Mouse (Mus musculus) ES-Bruce4 (cell line): ENCODE data around the gene Hectd4. TPM values are rescaled to one million over a fixed set of nuclear protein-coding genes. Genes with fewer than 3 reads are reported as not detected.
A peak's percentile ranks its signal among the peaks of the same experiment; 100 is the strongest.
"Not testable (repeated sequence)": the region's sequence is repeated elsewhere in the genome, so short reads cannot be mapped to it uniquely, and the experiment has no call there.

Experiments
- H3K27ac ChIP-seq: 2 replicates; pipeline ENCODE4 v1.5.1; 2012; ENCODE audit warnings: low read length, inconsistent platforms; ENCODE audit not compliant: insufficient read depth
- H3K27me3 ChIP-seq: 2 replicates; pipeline ENCODE4 v1.6.1; 2012; ENCODE audit warnings: mild to moderate bottlenecking, low read length, inconsistent platforms; ENCODE audit not compliant: control insufficient read depth, poor library complexity, insufficient read depth, severe bottlenecking
- H3K36me3 ChIP-seq: 2 replicates; pipeline ENCODE4 v1.6.1; 2012; ENCODE audit warnings: inconsistent platforms, mild to moderate bottlenecking, low read length, moderate library complexity; ENCODE audit not compliant: control insufficient read depth, poor library complexity, insufficient read depth, severe bottlenecking
- H3K4me1 ChIP-seq: one replicate; pipeline ENCODE4 v1.8.1; 2011; ENCODE audit warnings: low read length; ENCODE audit not compliant: control insufficient read depth, insufficient read depth
- H3K4me3 ChIP-seq: 2 replicates; pipeline ENCODE4 v1.5.1; 2011; ENCODE audit warnings: low read depth, mild to moderate bottlenecking, low read length
- H3K9ac ChIP-seq: 2 replicates; pipeline ENCODE4 v1.6.1; 2012; ENCODE audit warnings: low read depth, mild to moderate bottlenecking, inconsistent platforms; ENCODE audit not compliant: poor library complexity, severe bottlenecking
- H3K9me3 ChIP-seq: replicated peaks from 2 replicates; pipeline ENCODE4 v1.6.1; 2012; ENCODE audit warnings: mild to moderate bottlenecking, low read length, inconsistent platforms; ENCODE audit not compliant: control insufficient read depth, poor library complexity, insufficient read depth, severe bottlenecking
- CTCF ChIP-seq: IDR thresholded peaks from one replicate; pipeline ENCODE4 v1.8.1; 2011; ENCODE audit warnings: low read depth, low read length
- EP300 ChIP-seq: IDR thresholded peaks from 2 replicates; pipeline ENCODE4 v1.6.1; 2011; ENCODE audit warnings: low read depth, low read length; ENCODE audit not compliant: insufficient read depth
- POLR2A ChIP-seq: IDR thresholded peaks from one replicate; pipeline ENCODE4 v1.8.1; 2011; ENCODE audit warnings: low read length; ENCODE audit not compliant: insufficient read depth
- polyA plus RNA-seq: library from polyadenylated mRNA; stranded (reverse); fragments of >200 nt; gene quantifications from 2 replicates; pipeline ENCODE4 v1.2.4, GENCODE M21; 2011; ENCODE audit warnings: low read depth; ENCODE audit not compliant: missing spikeins, insufficient read depth, insufficient read length

Hectd4 gene
- polyA plus RNA-seq, 1 experiment, result 15.9 TPM

DNA sequence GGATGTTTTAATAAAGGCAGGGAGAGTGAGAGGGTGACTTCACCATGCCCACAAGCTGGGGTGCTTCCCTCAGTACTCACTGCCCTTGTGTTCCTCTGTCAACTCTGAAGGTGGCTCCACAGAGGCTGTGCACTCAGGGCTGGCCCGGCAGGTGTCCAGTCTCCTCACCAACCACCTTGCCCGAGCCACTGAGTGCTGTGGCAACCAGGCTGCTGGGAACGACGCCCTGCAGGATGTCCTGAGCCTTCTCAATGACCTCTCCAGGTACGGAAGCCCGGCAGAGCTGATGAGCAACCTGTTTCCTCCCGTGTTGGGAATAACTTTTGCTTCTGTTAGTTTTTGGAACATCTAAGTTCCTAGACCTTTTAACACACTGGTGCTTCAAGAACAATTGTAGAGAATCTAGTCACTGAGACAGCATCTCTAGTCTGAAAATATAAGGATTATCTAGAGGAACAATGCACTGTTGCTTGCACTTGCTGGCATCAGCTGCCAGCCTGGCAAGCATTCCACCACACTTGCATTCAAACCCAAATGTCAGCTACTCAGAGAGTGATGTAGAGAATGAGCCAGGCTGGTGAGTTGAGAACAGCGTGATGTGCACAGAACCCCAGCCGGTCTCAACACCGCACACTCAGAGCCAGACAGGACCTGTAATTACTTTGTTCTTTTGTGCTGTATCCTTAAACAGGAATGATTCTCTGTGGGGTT is 93.9 kb downstream of the Hectd4 start:
- H3K9ac ChIP-seq, result no peak overlapping the region

DNA sequence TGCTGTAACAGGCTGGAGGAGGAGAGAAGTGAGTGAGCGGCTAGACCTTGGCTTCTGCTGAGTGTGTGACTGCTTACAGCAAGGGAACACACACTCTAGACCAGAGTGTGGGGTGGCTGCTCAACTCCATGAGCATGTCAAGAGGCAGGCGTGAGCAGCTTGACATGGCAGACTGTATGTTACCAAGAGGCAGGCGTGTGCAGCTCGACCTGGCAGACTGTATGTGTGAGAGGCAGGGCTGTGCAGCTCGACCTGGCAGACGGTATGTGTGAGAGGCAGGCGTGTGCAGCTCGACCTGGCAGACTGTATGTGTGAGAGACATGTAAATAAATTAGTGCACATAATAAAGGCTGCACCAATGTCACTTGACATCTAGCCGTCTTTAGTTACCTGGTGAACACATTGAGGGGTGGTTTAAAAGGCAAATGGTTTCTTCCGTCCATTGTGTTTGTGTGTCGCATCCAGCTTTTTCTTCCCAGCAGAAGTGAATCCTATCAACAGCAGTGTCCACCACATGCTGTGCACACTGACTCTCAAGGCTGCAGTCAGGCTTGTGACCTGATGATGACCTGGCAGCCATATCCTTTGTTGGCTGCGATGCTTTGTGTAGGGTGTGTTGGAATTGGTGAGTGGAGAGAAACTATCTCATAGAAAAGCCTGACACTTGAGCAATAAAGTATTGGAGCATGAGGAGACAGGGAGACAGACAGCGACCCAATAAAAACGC is 106.2 kb downstream of the Hectd4 start:
- Histone ChIP-seq H3K9me3 (no peaks in the 10 kb centered on the region), H3K9ac (no peak overlapping the region), H3K4me1 (no peaks in the 10 kb centered on the region), H3K27ac (no peak overlapping the region), H3K4me3 (no peak overlapping the region), H3K27me3 (no peaks in the 10 kb centered on the region), H3K36me3 (no peaks in the 10 kb centered on the region; the same call in 1 of the 2 replicates)
- TF ChIP-seq POLR2A (no peak), CTCF (no peak), EP300 (no peak)

More for the DNA sequence above, 93.9 kb downstream of the Hectd4 start:
- Histone ChIP-seq H3K4me1 (no peaks in the 10 kb centered on the region), H3K9me3 (no peaks in the 10 kb centered on the region), H3K27me3 (no peaks in the 10 kb centered on the region), H3K27ac (no peak overlapping the region), H3K4me3 (no peak overlapping the region), H3K36me3 (peaks cover 7% of the 10 kb centered on the region; the same call in 1 of the 2 replicates)
- TF ChIP-seq EP300, result no peak

DNA sequence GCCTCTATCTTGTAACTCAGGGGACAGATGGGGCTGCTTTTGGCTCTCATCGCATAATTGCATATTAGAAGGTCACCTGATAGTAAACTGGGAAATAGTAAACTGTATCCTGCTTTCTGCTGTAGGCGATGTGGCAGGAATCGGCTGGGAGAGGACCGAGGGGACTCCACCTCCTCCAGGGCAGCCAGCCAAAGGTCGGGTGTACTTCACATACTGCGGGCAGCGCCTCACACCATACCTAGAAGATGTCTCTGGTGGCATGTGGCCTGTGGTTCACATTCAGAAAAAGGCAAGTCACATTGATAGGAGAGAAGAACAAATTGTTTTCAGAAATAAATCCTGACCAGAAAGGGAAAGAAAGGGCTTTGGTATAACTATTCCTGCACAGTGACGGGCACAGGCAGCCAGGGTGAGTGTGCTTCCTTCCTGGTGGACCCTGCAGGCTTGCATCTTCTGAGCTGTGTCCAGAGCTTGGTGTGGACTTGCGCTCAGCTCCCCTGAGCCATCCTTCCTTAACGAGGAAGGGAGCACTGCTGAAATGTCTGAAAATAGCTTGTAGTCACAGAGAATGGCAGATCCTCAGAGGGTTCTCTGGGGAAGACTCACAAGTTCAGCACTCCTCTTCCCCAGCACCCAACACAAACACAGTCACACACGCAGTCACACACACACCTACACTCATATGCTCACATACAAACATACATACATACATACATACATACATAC is 109.5 kb downstream of the Hectd4 start:
- H3K4me1 ChIP-seq, result no peaks in the 10 kb centered on the region
- peak overlapping the region; percentile 62 for H3K4me3 ChIP-seq
- no peaks in the 10 kb centered on the region for H3K27me3 ChIP-seq
- TF ChIP-seq CTCF, result no peak
- TF ChIP-seq EP300, result no peak
- TF ChIP-seq POLR2A, result no peak
- peak overlapping the region; percentile 21; the same call in 1 of the 2 replicates for H3K27ac ChIP-seq
- no peaks in the 10 kb centered on the region for H3K9me3 ChIP-seq
- H3K36me3 ChIP-seq, result no peaks in the 10 kb centered on the region
- peak overlapping the region; percentile 59 for H3K9ac ChIP-seq

DNA sequence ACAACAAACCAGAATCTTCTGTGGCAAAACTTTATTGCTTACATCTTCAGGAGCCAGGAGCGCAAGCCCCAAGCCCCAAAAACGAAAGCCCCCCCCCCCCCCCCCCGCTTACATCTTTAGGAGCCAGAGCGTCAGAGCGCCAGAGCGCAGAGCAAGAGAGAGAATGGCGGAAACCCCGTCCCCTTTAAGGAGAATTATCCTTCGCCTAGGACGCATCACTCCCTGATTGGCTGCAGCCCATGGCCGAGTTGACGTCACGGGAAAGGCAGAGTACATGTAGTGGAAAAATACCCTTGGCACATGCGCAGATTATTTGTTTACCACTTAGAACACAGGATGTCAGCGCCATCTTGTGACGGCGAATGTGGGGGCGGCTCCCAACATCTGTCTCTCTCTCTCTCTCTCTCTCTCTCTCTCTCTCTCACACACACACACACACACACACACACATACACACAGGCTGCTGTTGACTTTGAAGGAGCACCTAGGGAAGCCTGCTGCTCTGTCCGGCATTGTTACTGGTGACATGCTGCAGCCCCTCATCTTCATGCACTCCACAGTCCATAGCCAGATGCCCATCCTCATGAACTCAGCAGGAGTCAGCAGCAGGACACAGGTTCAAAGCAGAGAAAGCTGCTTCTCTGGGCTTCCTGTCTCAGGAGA is 110.3 kb downstream of the Hectd4 start:
- not testable (repeated sequence) for H3K4me1 ChIP-seq, H3K36me3 ChIP-seq, H3K27me3 ChIP-seq, H3K9me3 ChIP-seq
- Histone ChIP-seq H3K4me3 (peak overlapping the region; percentile 85), H3K27ac (peak overlapping the region; percentile 90), H3K9ac (peak overlapping the region; percentile 59)

DNA sequence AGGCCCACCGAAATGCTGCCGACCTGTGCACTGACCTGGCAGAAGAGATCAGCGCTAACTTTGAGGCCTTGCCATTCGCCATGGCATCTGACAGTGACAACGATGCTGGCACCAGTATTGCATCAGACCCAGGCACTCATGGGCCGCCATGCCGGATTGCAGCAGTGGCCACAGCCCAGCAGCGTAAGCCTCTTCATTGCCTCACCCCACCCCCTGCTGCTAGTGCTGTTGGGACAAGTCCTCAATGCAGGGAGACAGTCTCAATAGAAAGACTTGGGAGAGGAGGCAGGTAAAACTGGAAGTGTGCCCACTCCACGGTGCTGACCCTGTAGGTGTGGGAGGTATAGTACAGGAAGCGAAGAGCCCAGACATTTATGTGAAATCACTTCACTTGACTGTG is 111.7 kb downstream of the Hectd4 start:
- no peaks in the 10 kb centered on the region for H3K9me3 ChIP-seq
- no peaks in the 10 kb centered on the region for H3K27me3 ChIP-seq
- H3K36me3 ChIP-seq, result no peaks in the 10 kb centered on the region; the same call in 1 of the 2 replicates
- H3K9ac ChIP-seq, result peak overlapping the region; percentile 57
- peak overlapping the region; percentile 90 for H3K27ac ChIP-seq
- TF ChIP-seq POLR2A (no peak), EP300 (peak; percentile 17; the same call in 1 of the 2 replicates), CTCF (no peak)
- no peaks in the 10 kb centered on the region for H3K4me1 ChIP-seq
- peak overlapping the region; percentile 48 for H3K4me3 ChIP-seq
